Mouse (Mus musculus) bone marrow macrophage, adult 2 months (primary cell): ENCODE data around the gene Rassf1.

Experiments
- CTCF ChIP-seq: IDR thresholded peaks from 2 replicates; pipeline ENCODE4 v1.5.1; 2012; ENCODE audit warnings: low read depth, mild to moderate bottlenecking, low read length, moderate library complexity
- POLR2A ChIP-seq: IDR thresholded peaks from 2 replicates; pipeline ENCODE4 v1.6.1; 2012; ENCODE audit warnings: mild to moderate bottlenecking, low read depth, low read length, borderline replicate concordance

GRCm38 (mm10) chr9:107545199-107545598 lies 6.2 kb upstream of the Rassf1 start:
- TF ChIP-seq CTCF (no peak), POLR2A (no peak)
